Mouse (Mus musculus): ENCODE results near the gene Gng7. TPM values are rescaled to one million over a fixed set of nuclear protein-coding genes. Genes with fewer than 3 reads are reported as not detected.

The Gng7 gene
- polyA plus RNA-seq, 1 experiment from 2014 or later: 1.4 TPM

DNA sequence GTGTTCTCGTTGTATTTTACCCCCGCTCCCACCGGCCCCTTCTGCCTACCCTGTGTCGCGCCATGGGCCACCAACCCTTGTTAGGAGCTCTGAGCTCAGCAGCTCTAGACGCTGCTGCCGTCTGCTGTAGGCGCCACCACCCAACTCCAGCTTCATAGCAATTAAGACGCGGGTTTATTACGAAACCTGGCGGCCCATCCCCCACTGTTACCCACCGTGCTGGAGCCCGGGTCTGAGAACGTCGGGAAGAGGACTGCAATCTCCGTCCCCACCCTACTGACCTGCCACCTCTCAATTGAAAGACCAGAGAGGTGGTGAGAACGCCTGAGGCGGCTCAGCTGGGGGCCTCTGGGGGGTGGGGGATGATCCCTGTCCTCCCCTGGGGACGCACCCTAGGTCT, 82.5 kb downstream of the Gng7 start:
- no peaks in the 10 kb centered on the region for H3K27me3 ChIP-seq (ENCODE audit: control insufficient read depth, insufficient read depth, low read length)
- H3K4me1 ChIP-seq (ENCODE audit: control insufficient read depth in 2 of 2, insufficient read depth in 2 of 2, low read length in 2 of 2): peaks cover 44 to 67% of the 10 kb centered on the region in 2 experiments
- WGBS: 2% methylated on average over 20 of the region's 20 CpGs
- no peaks in the 10 kb centered on the region; the same call in 1 of the 2 replicates for H3K36me3 ChIP-seq (ENCODE audit: control insufficient read depth, insufficient read depth, low read length)
- no peaks in the 10 kb centered on the region for H3K9me3 ChIP-seq (ENCODE audit: control insufficient read depth, low read length)
- peak overlapping the region; percentile 84 to 90 for H3K4me3 ChIP-seq (ENCODE audit: control insufficient read depth in 1 of 2, insufficient read depth in 1 of 2, low read depth in 1 of 2, low read length in 2 of 2)
- H3K4me2 ChIP-seq (ENCODE audit: low read length): peak overlapping the region; percentile 98
- no peak for ATAC-seq (ENCODE audit: insufficient number of reproducible peaks, insufficient read depth, low FRiP score, low read depth)
- H3K9ac ChIP-seq (ENCODE audit: low read length): peak overlapping the region; percentile 96
- H3K27ac ChIP-seq (replicated peaks in 1 of 2; ENCODE audit: control insufficient read depth in 1 of 2, insufficient read depth in 1 of 2, low read depth in 2 of 2, low read length in 2 of 2): no peak overlapping the region; a peak in 1 of 4 replicates

DNA sequence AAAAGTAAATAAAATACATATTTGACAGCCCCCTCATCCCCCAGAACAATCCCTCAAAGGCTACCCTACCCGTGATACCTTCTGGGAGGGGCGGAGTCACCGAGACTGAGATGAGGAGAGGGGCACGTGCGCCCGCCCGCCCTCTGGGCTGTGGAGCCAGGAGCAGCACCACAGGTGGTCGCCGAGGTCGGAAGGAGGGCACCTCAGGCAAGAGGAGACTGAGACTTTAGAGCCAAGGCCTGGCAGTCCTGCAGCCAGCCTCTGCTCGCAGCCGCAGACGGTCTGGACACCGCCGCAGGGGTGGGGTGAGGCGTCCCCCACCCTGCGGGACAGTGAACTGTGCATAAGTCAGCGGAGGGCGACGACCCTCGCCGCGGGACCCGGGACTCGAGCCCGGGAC, 83.0 kb downstream of the Gng7 start:
- H3K4me2 ChIP-seq (ENCODE audit: low read length): peak overlapping the region; percentile 98
- peak overlapping the region; percentile 96 for H3K9ac ChIP-seq (ENCODE audit: low read length)
- H3K4me3 ChIP-seq (ENCODE audit: control insufficient read depth in 1 of 2, insufficient read depth in 1 of 2, low read depth in 1 of 2, low read length in 2 of 2): peak overlapping the region; percentile 84 to 90
- H3K9me3 ChIP-seq (ENCODE audit: control insufficient read depth, low read length): no peaks in the 10 kb centered on the region
- H3K4me1 ChIP-seq (ENCODE audit: control insufficient read depth in 2 of 2, insufficient read depth in 2 of 2, low read length in 2 of 2): peaks cover 39 to 62% of the 10 kb centered on the region in 2 experiments
- no peak for ATAC-seq (ENCODE audit: insufficient number of reproducible peaks, insufficient read depth, low FRiP score, low read depth)
- no peaks in the 10 kb centered on the region; the same call in 1 of the 2 replicates for H3K36me3 ChIP-seq (ENCODE audit: control insufficient read depth, insufficient read depth, low read length)
- WGBS: 2% methylated on average over 26 of the region's 26 CpGs
- H3K27me3 ChIP-seq (ENCODE audit: control insufficient read depth, insufficient read depth, low read length): no peaks in the 10 kb centered on the region
- peak overlapping the region; percentile 22 to 79; a peak in 3 of 4 replicates for H3K27ac ChIP-seq (replicated peaks in 1 of 2; ENCODE audit: control insufficient read depth in 1 of 2, insufficient read depth in 1 of 2, low read depth in 2 of 2, low read length in 2 of 2)

DNA sequence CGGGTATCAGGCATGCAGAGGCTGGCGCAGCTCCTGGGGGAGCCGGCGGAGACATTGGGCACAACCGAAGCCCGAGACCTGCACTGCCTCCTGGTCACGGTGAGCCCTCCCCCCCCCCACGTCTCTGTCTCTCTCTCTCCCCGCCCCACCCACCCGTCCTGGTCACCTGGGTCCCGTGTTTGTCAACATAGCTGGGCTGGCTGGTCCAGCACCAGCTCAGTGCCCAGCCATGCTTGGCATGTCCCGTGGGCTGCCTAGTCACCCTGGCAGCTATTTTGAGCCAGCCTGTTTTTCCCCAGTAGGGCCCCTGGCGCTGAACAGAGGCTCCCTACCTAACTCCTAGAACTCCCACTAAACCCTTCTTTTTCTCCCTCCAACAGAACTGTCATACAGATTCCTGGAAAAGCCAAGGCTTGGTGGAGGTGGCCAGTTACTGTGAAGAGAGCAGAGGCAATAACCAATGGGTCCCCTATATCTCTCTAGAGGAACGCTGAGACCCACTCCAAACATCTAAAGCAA, 83.5 kb downstream of the Gng7 start:
- H3K9me3 ChIP-seq (ENCODE audit: control insufficient read depth, low read length): no peaks in the 10 kb centered on the region
- no peaks in the 10 kb centered on the region; the same call in 1 of the 2 replicates for H3K36me3 ChIP-seq (ENCODE audit: control insufficient read depth, insufficient read depth, low read length)
- peak overlapping the region; percentile 84 to 90 for H3K4me3 ChIP-seq (ENCODE audit: control insufficient read depth in 1 of 2, insufficient read depth in 1 of 2, low read depth in 1 of 2, low read length in 2 of 2)
- H3K9ac ChIP-seq (ENCODE audit: low read length): peak overlapping the region; percentile 96
- no peak for ATAC-seq (ENCODE audit: insufficient number of reproducible peaks, insufficient read depth, low FRiP score, low read depth)
- H3K27me3 ChIP-seq (ENCODE audit: control insufficient read depth, insufficient read depth, low read length): no peaks in the 10 kb centered on the region
- peak overlapping the region; percentile 22 to 79 for H3K27ac ChIP-seq (replicated peaks in 1 of 2; ENCODE audit: control insufficient read depth in 1 of 2, insufficient read depth in 1 of 2, low read depth in 2 of 2, low read length in 2 of 2)
- 3% methylated on average over 13 of the region's 14 CpGs for WGBS
- H3K4me2 ChIP-seq (ENCODE audit: low read length): peak overlapping the region; percentile 98
- H3K4me1 ChIP-seq (ENCODE audit: control insufficient read depth in 2 of 2, insufficient read depth in 2 of 2, low read length in 2 of 2): peaks cover 37 to 57% of the 10 kb centered on the region in 2 experiments

DNA sequence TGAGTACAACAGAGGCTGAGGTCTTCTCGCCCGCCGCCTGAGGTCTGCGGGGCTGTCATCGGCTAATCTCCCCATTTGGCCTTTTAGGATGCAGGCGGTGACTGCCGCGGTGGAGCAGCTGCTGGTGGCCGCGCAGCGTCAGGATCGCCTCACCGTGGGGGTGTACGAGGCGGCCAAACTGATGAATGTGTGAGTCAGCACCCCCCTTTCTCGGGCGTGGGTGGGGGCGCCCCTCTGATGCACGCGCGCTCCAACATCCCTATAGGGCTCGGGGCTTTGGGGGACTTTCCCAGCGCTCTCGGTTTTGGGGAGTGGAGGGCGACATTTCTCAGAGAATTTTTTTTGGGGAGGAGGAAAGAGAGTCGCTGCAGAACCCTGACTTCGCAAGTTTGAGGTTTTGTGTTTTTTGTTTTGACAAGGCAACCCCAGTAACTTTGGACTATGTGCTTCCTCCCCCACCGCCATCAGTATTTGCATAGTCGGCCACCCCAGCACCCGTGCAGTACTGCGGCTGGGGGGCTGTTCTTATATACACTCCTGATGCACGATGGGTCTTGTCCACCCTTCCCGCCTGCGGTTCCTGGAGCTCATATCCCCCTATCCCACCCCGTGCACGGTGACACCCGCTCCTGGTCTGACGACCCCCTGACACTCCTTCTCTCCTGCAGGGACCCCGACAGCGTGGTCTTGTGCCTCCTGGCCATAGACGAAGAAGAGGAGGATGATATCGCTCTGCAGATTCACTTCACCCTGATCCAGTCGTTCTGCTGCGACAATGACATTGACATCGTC, 84.2 kb downstream of the Gng7 start:
- peak overlapping the region; percentile 18 to 79; a peak in 3 of 4 replicates for H3K27ac ChIP-seq (replicated peaks in 1 of 2; ENCODE audit: control insufficient read depth in 1 of 2, insufficient read depth in 1 of 2, low read depth in 2 of 2, low read length in 2 of 2)
- ATAC-seq (ENCODE audit: insufficient number of reproducible peaks, insufficient read depth, low FRiP score, low read depth): no peak
- H3K4me3 ChIP-seq (ENCODE audit: control insufficient read depth in 1 of 2, insufficient read depth in 1 of 2, low read depth in 1 of 2, low read length in 2 of 2): peak overlapping the region; percentile 84 to 90
- peak overlapping the region; percentile 96 for H3K9ac ChIP-seq (ENCODE audit: low read length)
- peak overlapping the region; percentile 98 for H3K4me2 ChIP-seq (ENCODE audit: low read length)
- H3K27me3 ChIP-seq (ENCODE audit: control insufficient read depth, insufficient read depth, low read length): no peaks in the 10 kb centered on the region
- under 1% methylated on average over 45 of the region's 45 CpGs for WGBS
- peaks cover 31 to 51% of the 10 kb centered on the region in 2 experiments for H3K4me1 ChIP-seq (ENCODE audit: control insufficient read depth in 2 of 2, insufficient read depth in 2 of 2, low read length in 2 of 2)
- H3K36me3 ChIP-seq (ENCODE audit: control insufficient read depth, insufficient read depth, low read length): no peaks in the 10 kb centered on the region; the same call in 1 of the 2 replicates
- H3K9me3 ChIP-seq (ENCODE audit: control insufficient read depth, low read length): no peaks in the 10 kb centered on the region

DNA sequence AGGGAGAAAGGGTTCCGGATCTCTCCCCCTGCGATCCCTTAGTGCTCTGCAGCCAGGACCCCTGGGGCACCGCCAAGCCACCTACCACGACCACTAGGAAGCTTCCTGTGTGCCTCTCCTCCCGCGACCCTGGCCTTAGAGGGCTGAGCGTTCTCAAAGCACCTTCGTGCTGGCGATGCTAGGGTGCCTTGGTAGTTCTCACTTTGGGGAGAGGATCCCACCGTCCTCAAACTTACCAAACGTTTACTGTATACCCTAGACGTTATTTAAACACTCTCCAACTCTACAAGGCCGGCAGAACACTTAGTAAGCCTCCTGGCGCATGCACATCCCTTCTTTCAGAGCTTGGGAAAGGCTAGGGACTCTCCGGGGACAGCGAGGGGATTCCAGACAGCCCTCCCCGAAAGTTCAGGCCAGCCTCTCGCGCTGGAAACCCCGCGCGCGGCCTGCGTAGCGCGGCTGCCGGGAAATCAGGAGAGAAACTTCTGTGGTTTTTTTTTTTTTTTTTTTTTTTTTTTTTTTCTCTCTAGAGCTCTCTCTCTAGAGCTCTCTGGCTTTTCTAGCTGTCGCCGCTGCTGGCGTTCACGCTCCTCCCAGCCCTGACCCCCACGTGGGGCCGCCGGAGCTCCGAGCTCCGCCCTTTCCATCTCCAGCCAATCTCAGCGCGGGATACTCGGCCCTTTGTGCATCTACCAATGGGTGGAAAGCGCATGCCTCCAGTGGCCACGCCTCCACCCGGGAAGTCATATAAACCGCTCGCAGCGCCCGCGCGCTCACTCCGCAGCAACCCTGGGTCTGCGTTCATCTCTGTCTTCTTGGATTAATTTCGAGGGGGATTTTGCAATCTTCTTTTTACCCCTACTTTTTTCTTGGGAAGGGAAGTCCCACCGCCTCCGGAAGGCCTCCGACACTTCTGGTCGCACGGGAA, 85.2 kb downstream of the Gng7 start, which contains the start of gene Gadd45b:
TSS of gene Gadd45b (plus strand) at position 775 of the 928 bp plus-strand sequence.
- no peaks in the 10 kb centered on the region for H3K9me3 ChIP-seq (ENCODE audit: control insufficient read depth, low read length)
- peak within 1 kb of the TSS; percentile 96 for H3K9ac ChIP-seq (ENCODE audit: low read length)
- no peaks in the 10 kb centered on the region for H3K27me3 ChIP-seq (ENCODE audit: control insufficient read depth, insufficient read depth, low read length)
- H3K4me3 ChIP-seq (ENCODE audit: control insufficient read depth in 1 of 2, insufficient read depth in 1 of 2, low read depth in 1 of 2, low read length in 2 of 2): peak within 1 kb of the TSS; percentile 85 to 90
- peak within 1 kb of the TSS; percentile 95 to 96 for H3K27ac ChIP-seq (replicated peaks in 1 of 2; ENCODE audit: control insufficient read depth in 1 of 2, insufficient read depth in 1 of 2, low read depth in 2 of 2, low read length in 2 of 2)
- ATAC-seq (ENCODE audit: insufficient number of reproducible peaks, insufficient read depth, low FRiP score, low read depth): peak; percentile 84
- under 1% methylated on average over 56 of the region's 56 CpGs for WGBS
- peaks cover 25 to 42% of the 10 kb centered on the region in 2 experiments for H3K4me1 ChIP-seq (ENCODE audit: control insufficient read depth in 2 of 2, insufficient read depth in 2 of 2, low read length in 2 of 2)
- peak within 1 kb of the TSS; percentile 98 for H3K4me2 ChIP-seq (ENCODE audit: low read length)
- no peaks in the 10 kb centered on the region; the same call in 1 of the 2 replicates for H3K36me3 ChIP-seq (ENCODE audit: control insufficient read depth, insufficient read depth, low read length)

DNA sequence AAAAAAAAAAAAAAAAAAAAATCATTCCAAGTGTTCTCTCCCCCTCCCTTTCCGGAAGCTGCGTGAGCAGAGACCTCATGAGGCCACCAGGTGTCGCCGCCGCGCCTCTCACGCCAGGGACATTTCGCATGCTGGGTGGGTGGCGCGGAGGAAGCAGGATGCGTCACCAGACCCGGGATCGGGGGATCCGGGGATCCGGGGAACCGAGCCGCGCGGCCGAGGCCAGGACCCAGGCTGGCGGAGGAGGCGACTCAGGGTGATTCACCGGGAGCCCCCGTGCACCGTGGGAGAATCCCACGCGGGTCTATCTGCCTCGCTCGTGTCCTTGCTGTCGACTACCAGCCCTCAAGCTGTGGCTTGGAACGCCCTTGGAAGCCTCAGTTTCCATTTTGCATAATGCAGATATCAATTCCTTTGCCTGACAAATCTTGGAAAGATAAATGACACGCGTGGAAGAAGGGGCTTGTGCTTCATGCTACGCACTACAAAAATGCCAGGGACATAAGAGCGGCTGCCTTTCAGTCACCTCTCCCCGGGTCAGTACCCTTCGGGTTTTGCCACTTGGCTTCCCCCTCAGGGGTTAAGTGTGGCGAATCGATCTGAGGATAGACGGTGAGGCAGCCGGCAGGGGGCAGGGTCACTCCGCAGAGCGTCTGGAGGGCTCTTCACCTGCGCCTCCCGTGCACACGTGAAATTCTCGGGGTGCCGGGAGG, 86.0 kb downstream of the Gng7 start:
- Histone ChIP-seq H3K4me3 (ENCODE audit: control insufficient read depth in 1 of 2, insufficient read depth in 1 of 2, low read depth in 1 of 2, low read length in 2 of 2) (peak overlapping the region; percentile 60 to 85), H3K4me2 (ENCODE audit: low read length) (peak overlapping the region; percentile 98), H3K27me3 (ENCODE audit: control insufficient read depth, insufficient read depth, low read length) (no peaks in the 10 kb centered on the region), H3K4me1 (ENCODE audit: control insufficient read depth in 2 of 2, insufficient read depth in 2 of 2, low read length in 2 of 2) (peaks cover 22 to 34% of the 10 kb centered on the region in 2 experiments), H3K9me3 (ENCODE audit: control insufficient read depth, low read length) (no peaks in the 10 kb centered on the region), H3K27ac (replicated peaks in 1 of 2; ENCODE audit: control insufficient read depth in 1 of 2, insufficient read depth in 1 of 2, low read depth in 2 of 2, low read length in 2 of 2) (peak overlapping the region; percentile 95 to 96), H3K9ac (ENCODE audit: low read length) (peak overlapping the region; percentile 85), H3K36me3 (ENCODE audit: control insufficient read depth, insufficient read depth, low read length) (no peaks in the 10 kb centered on the region; the same call in 1 of the 2 replicates)
- peak; percentile 18; the same call in 1 of the 2 replicates for ATAC-seq (ENCODE audit: insufficient number of reproducible peaks, insufficient read depth, low FRiP score, low read depth)
- WGBS: under 1% methylated on average over 48 of the region's 48 CpGs
